Mouse (Mus musculus) T-helper 1 cell (primary cell): Measurements from ENCODE around the gene Apoc2.
"Not testable (repeated sequence)": the region's sequence is repeated elsewhere in the genome, so short reads cannot be mapped to it uniquely, and the experiment has no call there.

Source experiments
- in situ Hi-C: fragments of 300-600 bp; cut with MboI, MseI; formaldehyde crosslinking; loops from one replicate; pipeline ENCODE4 v1.15.1; 2025; ENCODE audit warnings: high pct_unique_total_duplicates

Gene Apoc2

GRCm38 (mm10) chr7:19698907-19699826, 21.4 kb upstream of the Apoc2 start, which contains the start of gene Apoe:
Gene Apoe, minus strand, starts transcription at chr7:19699188.
- in situ Hi-C loops: no loop called here

DNA sequence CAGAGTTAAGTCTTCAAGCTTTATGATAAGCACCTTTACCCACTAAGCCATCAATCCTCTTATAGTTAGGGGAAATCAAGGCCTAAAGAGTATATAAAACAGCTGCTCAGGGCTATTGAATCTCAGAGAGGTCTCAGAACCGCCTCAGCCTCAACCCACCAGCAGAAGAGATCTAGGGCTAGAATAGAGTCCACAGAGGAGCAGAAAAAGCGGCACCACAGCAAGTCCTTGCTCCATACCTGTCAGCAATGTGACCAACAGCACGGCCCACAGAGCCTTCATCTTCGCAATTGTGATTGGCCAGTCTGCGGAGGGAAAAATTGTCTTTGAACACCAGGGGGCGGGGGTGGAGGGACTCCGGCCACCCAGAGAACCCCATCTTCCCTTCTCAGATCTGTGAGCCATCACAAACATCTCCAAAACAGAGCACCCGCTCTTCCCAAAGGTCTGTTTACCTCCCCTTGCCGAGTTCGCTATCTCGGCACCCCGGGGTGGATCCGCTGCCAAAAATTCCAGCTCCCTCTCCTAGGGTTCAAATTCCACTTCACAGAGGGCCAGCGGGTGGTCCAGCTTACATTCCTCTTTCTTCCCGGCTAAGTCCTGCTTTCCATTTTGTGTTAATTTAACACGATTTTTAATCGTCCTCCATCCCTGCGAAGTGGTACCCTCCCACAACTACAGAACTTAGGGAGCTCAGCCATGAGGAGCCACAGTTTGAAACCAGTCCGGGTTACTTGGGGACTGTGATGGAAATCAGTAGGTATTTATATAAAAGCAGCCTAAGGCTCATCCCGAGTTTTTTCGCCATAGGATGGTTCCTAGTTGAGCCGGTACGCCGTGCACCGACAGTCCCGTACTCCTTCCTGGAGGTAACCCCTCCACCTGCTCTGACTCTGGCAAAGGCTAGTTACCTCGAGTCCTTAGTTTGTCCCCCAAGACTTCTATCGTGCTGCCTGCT, 20.5 kb upstream of the Apoc2 start:
- in situ Hi-C loops: no loop called here

DNA sequence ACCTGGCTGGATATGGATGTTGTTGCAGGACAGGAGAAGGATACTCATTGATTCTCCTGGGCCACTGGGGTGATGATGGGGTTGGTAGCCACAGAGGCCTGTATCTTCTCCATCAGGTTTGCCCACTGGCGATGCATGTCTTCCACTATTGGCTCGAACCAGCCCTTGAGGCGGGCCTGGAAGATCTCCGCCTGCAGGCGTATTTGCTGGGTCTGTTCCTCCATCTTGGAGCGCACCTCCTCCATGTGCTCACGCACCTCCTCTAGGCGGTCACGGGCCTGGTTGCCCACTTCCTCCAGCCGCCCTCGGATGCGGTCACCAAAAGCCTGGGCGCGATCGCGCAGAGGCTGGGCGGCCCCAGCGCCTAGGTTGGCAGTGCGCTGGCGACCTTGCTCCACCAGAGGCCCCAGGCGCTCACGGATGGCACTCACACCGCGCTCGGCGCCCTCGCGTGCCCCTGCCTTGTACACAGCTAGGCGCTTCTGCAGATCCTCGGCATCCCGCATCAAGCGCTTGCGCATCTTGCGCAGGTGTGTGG, 18.7 kb upstream of the Apoc2 start:
- in situ Hi-C loops: no loop called here

GRCm38 (mm10) chr7:19695881-19696280, 18.1 kb upstream of the Apoc2 start:
- in situ Hi-C loops: no loop called here

DNA sequence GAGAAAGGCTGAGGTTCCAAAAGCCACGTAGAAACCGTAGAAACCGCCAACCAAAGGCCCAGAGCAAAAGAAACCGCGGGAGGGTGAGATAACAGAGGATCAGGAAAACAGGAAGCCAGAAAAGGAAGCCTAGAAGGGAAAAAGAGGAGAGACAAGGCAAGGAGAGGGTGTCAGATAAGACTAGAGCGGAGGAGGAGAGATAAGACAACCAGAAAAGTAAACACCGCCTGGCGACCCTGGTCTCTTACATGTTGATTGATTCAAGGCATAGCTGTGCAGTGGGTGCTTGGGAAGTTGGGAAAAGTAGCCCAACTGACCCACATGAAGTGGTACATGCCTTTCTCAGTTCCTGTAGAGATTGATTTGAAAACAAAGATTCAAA, 17.5 kb upstream of the Apoc2 start:
- in situ Hi-C loops: no loop called here

DNA sequence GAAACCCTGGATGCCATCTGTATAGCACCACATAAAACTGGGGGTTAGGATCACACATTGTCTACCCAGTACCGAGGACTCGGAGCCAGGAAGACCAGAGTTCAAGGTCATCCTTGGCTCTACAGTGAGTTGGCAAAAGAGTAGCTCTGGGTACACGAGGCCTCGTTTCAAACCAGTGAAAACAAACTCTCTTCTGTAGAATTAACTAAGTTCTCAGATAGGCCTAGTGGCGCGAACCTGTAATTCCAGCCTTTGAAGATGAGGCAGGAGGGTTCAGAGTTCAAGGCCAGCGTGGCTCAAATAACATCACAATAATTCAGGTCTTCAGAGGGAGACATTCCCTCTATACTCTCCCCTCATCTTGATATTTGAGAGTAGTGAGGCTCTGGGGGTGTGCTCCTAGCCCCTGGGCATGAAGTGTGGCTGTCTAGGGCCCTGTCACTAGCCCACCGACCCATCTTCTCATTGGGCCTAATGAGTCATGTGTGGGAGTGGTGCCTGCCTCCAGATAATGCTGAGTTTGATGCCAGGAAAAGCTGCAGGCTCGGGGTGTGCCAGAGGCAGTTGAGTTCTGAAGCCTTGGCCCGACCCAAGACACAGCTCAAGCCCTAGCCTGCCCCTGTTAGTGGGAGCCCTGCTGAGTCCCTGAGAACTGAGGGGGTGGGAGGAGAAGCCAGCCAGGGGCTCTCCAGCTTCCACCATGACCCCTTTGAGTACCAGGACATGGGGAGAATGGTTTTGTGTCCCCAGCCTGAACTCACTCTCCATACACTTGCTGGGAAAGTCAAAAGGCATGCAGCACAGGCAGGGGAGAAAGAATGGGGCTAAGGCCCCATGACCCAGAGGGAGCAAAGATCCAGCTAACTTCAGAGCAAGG, 16.8 kb upstream of the Apoc2 start:
- in situ Hi-C loops: no loop called here

GRCm38 (mm10) chr7:19693421-19693820, 15.7 kb upstream of the Apoc2 start:
- in situ Hi-C loops: no loop called here

- in situ Hi-C loops: no loop called here
Observed at GRCm38 (mm10) chr7:19691873-19692865, 14.4 kb upstream of the Apoc2 start, which contains the start of gene Apoc1. Gene Apoc1, minus strand, starts transcription at chr7:19692660.

GRCm38 (mm10) chr7:19691434-19691833, 13.7 kb upstream of the Apoc2 start:
- in situ Hi-C loops: no loop called here

DNA sequence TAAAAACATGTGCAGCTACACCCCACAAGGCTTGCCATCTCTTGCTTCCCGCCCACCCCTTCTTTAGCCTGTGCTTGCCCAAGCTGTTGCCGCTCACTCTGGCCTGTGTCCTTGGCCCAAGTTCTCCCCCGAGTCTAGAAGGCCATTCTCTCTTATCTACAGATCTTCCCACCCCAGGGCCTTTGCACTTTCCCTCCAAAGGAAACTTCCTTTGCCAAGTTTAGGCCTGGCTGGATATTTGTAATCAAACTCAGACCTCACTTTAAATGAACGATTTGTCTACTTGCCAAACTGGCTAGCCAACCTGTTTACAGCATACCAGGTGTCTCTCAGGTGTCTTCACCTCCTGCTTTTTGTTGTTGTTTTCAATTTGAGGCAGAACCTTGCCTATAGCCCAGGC, 13.1 kb upstream of the Apoc2 start:
- in situ Hi-C loops: no loop called here

- in situ Hi-C loops: no loop called here
Observed at GRCm38 (mm10) chr7:19688611-19689010, 10.9 kb upstream of the Apoc2 start.

- in situ Hi-C loops: no loop called here
Observed at GRCm38 (mm10) chr7:19688101-19688500, 10.4 kb upstream of the Apoc2 start.

- in situ Hi-C loops: not testable (repeated sequence)
Observed at GRCm38 (mm10) chr7:19686927-19687583, 9.3 kb upstream of the Apoc2 start.

- in situ Hi-C loops: no loop called here
Observed at GRCm38 (mm10) chr7:19686521-19686920, 8.8 kb upstream of the Apoc2 start.

DNA sequence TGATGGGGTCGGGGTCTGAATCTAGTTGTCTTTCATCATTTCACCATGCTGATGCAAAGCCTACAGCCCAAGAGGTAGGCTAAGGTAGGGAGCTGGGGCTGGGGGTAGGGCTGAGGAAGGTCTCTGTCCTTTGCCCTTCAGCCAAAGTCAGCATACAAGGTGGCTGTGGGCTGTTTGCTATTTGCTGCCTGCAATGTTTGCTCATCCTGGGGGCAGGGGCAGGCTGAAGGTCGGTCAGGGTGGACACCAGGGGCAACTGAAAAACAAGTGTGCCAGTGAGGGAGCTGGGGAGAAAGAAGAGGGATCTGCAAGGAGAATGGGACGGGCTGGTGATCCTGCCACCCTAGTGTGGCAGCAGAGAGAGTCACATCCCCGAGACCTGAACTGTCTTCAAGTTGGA, 7.6 kb upstream of the Apoc2 start:
- in situ Hi-C loops: no loop called here

DNA sequence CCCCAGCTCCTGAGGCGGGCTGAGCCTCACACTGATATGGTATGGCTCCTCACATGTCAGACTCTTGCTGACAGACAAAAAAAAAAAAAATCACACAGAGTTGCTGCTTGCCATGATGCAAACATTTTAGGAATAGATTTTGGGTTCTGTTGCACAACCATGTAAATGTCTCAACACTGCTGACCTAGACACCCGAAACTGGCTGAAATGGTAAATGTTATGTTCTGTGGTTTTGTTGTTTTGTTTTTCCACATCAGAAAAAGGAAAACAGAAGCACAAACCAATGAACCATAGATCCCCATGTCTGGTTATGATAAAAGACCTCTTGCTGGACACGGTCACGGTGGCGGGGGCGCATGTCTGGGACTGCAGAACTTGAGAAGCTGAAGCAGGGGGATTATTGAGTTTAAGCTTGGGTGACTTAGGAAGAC, 6.0 kb upstream of the Apoc2 start:
- in situ Hi-C loops: no loop called here

GRCm38 (mm10) chr7:19682979-19683378, 5.2 kb upstream of the Apoc2 start:
- in situ Hi-C loops: no loop called here

- in situ Hi-C loops: no loop called here
Observed at GRCm38 (mm10) chr7:19681202-19681694, 3.5 kb upstream of the Apoc2 start, which contains the start of the genes Gm44805 and Apoc4. Gene Gm44805, minus strand, starts transcription at chr7:19681423. Gene Apoc4, minus strand, starts transcription at chr7:19681479.

DNA sequence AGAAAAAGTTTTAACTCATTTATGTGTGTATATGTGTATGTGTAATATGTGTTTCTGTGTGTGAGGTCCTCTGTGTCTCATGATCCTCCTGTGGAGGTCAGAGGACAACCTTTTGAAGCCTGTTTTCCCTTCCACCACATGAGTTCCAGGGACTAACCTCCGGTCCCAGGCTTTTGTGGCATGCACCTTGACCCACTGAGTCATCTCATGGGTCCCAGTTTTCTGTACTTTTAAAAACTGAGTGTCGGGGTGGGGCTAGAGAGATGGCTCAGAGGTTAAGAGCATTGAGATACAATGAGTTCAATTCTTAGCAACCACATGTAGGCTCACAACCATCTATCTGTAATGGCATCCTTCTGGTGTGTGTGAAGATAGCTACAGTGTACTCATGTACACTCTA, 3.0 kb upstream of the Apoc2 start:
- in situ Hi-C loops: no loop called here
